Mouse (Mus musculus) layer of hippocampus, adult 9-11 months (tissue): ENCODE results near the gene Olfr518.
A peak's percentile ranks its signal among the peaks of the same experiment; 100 is the strongest.

Source experiments
- DNase-seq: peaks from one replicate; pipeline ENCODE4 v3.0.0; 2022

Olfr518 gene

GRCm38 (mm10) chr7:108884906-108885305 lies at the start of gene Olfr518:
Gene Olfr518, minus strand, starts transcription at chr7:108885006.
- DNase-seq = no peak

- peak; percentile 96 for DNase-seq
Observed at GRCm38 (mm10) chr7:108933794-108934731, 49.3 kb upstream of the Olfr518 start, which contains the start of gene Eif3f. Gene Eif3f, plus strand, starts transcription at chr7:108934417.

GRCm38 (mm10) chr7:108929726-108930393 lies 45.1 kb upstream of the Olfr518 start, which contains the start of gene Nlrp10:
Gene Nlrp10, minus strand, starts transcription at chr7:108930178.
- no peak for DNase-seq

GRCm38 (mm10) chr7:108928280-108929188 lies 43.7 kb upstream of the Olfr518 start:
- no peak for DNase-seq

- DNase-seq = no peak
Observed at GRCm38 (mm10) chr7:108927043-108927442, 42.2 kb upstream of the Olfr518 start.

- DNase-seq = no peak
Observed at GRCm38 (mm10) chr7:108903969-108904368, 19.2 kb upstream of the Olfr518 start.

- DNase-seq = no peak
Observed at GRCm38 (mm10) chr7:108894320-108894719, 9.5 kb upstream of the Olfr518 start, which contains the start of gene Olfr519. Gene Olfr519, minus strand, starts transcription at chr7:108894420.

- DNase-seq = no peak
Observed at GRCm38 (mm10) chr7:108872279-108872678, 12.5 kb downstream of the Olfr518 start, which contains the start of gene Olfr517. Gene Olfr517, minus strand, starts transcription at chr7:108872379.

- DNase-seq = no peak
Observed at GRCm38 (mm10) chr7:108850429-108850828, 34.4 kb downstream of the Olfr518 start, which contains the start of gene Olfr516. Gene Olfr516, minus strand, starts transcription at chr7:108850529.
